Mouse (Mus musculus) neural tube, embryonic 13.5 days (tissue): ENCODE data around the gene Vstm4. TPM values are rescaled to one million over a fixed set of nuclear protein-coding genes. Genes with fewer than 3 reads are reported as not detected.

Experiments used
- ATAC-seq: fragments of 200-750 bp; cut with Nextera tagmentation; 2 replicates; pipeline ENCODE4 v1.8.0; 2017; ENCODE audit warnings: low read depth, mild to moderate bottlenecking, moderate TSS enrichment, moderate library complexity
- H3K27ac ChIP-seq: fragments of 300-500 bp; sonication (generic); replicated peaks from 2 replicates; pipeline ENCODE4 v1.5.1; 2015; ENCODE audit warnings: moderate library complexity, mild to moderate bottlenecking, inconsistent platforms
- H3K27me3 ChIP-seq: fragments of 300-500 bp; sonication (generic); 2 replicates; pipeline ENCODE4 v1.6.1; 2015; ENCODE audit warnings: mild to moderate bottlenecking, inconsistent platforms
- H3K36me3 ChIP-seq: fragments of 300-500 bp; sonication (generic); 2 replicates; pipeline ENCODE4 v1.6.1; 2015; ENCODE audit warnings: mild to moderate bottlenecking, inconsistent platforms
- H3K4me1 ChIP-seq: fragments of 300-500 bp; sonication (generic); replicated peaks from 2 replicates; pipeline ENCODE4 v1.6.1; 2015; ENCODE audit warnings: inconsistent platforms
- H3K4me2 ChIP-seq: fragments of 300-500 bp; sonication (generic); 2 replicates; pipeline ENCODE4 v1.6.1; 2015; ENCODE audit warnings: inconsistent platforms, mild to moderate bottlenecking, moderate library complexity
- H3K4me3 ChIP-seq: fragments of 300-500 bp; sonication (generic); 2 replicates; pipeline ENCODE4 v1.5.1; 2015; ENCODE audit warnings: mild to moderate bottlenecking, inconsistent platforms
- H3K9ac ChIP-seq: fragments of 300-500 bp; sonication (generic); 2 replicates; pipeline ENCODE4 v1.6.1; 2015; ENCODE audit warnings: moderate library complexity, mild to moderate bottlenecking, inconsistent platforms
- H3K9me3 ChIP-seq: fragments of 300-500 bp; sonication (generic); 2 replicates; pipeline ENCODE4 v1.6.1; 2016; ENCODE audit warnings: inconsistent platforms
- WGBS: fragments of 180-500 bp; shearing (Covaris S2); methylation state at CpG from one replicate; pipeline ENCODE4 v1.1.7; 2015; 5-methylcytosine and 5-hydroxymethylcytosine counted together
- polyA plus RNA-seq: library from polyadenylated mRNA; unstranded; fragments of >200 nt; fragmentation: Nextera tagmentation; extraction: Ambion mirVana; gene quantifications from 2 replicates; pipeline ENCODE4 v1.2.1, GENCODE M21; 2015

Gene Vstm4
- polyA plus RNA-seq, 1 experiment from 2014 or later: 12.2 TPM

DNA sequence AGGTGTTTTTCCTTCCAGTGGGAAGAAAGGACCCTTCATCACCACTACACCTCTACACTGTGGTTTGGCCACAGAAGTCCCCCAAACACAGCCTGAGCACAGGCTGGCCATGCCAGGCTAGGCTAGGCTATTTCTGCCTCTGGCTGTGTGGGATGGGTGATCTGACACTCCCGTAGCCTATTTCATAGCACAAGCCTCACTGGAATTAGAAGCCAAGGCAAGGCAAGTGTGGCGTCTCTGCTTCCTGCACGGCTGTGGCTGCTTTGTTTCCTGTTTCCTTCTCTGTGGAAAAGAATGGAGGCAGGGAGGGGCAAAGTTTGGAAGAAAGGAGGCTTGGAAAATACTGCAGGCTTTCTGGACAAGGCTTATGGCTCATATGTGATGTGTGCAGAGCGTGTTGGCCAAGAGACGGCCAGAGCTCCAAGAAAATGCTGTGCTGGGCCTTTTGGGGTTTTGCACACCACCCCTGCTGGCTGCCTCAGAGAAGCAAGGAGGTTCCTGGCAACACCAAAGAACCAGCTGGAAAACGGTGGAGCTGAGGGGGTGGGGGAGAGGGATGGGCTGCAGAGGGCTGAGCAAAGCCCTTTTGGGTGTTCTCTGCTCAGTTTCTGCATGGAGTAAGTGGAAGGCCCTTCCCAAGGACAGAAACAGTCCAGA lies 28.4 kb upstream of the Vstm4 start:
- Histone ChIP-seq H3K4me1 (peaks cover 20% of the 10 kb centered on the region), H3K9me3 (peaks cover 6% of the 10 kb centered on the region; the same call in 1 of the 2 replicates), H3K4me3 (no peak overlapping the region), H3K27me3 (no peaks in the 10 kb centered on the region), H3K9ac (no peak overlapping the region), H3K4me2 (no peak overlapping the region), H3K36me3 (no peaks in the 10 kb centered on the region), H3K27ac (no peak overlapping the region)
- 57% methylated on average over 6 of the region's 6 CpGs for WGBS
- no peak for ATAC-seq

DNA sequence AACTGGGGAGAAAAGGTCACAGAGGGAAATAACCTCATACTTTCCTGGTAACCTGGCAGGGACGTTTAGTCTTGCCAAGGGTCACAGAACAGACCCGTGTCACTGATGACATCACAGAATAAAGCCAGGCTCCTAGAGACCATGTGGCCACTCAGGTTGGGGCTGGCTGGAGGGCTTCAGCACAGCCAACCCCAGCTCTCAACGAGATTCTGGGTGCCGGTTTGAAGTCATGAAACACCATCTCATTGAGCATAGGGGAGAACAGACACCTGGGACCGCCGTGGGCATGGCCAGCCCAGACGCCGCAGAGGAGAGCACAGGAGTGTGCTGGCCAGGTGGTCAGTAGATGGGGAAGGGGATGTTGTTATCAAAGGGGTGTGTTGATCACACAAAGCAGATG lies 22.7 kb upstream of the Vstm4 start, which contains the start of gene Fam170b:
Fam170b (plus strand) TSS at position 116 of the 400 bp plus-strand sequence.
- Histone ChIP-seq H3K27me3 (no peaks in the 10 kb centered on the region), H3K4me3 (no peak within 1 kb of the TSS), H3K4me1 (no peaks in the 10 kb centered on the region), H3K9me3 (peaks cover 6% of the 10 kb centered on the region; the same call in 1 of the 2 replicates), H3K9ac (no peak within 1 kb of the TSS), H3K27ac (no peak within 1 kb of the TSS), H3K36me3 (no peaks in the 10 kb centered on the region), H3K4me2 (no peak within 1 kb of the TSS)
- WGBS: 88% methylated on average over 8 of the region's 8 CpGs
- no peak for ATAC-seq

DNA sequence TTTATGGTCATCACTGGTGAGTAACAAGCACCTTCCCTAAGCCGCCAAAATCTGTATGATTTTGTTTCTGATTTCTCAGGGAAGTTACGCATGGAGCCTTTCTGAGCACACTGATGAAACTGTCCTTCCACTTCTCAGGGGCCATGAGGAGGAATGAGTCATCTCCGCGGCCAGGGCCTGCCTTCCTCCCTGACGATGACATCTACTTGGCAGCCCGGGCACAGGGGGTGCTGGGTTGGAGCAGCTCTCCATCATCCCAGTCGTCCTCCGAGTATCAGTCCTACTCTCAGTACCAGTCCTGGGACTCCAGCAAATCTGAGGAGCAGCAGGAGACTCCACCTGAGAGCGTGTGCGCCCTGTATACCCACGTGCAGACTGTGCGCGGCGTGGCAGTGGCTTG lies 21.4 kb upstream of the Vstm4 start:
- H3K4me1 ChIP-seq: no peaks in the 10 kb centered on the region
- H3K27me3 ChIP-seq: peaks cover 2% of the 10 kb centered on the region; the same call in 1 of the 2 replicates
- H3K9me3 ChIP-seq: peaks cover 4% of the 10 kb centered on the region; the same call in 1 of the 2 replicates
- no peaks in the 10 kb centered on the region for H3K36me3 ChIP-seq
- H3K9ac ChIP-seq: no peak overlapping the region
- no peak overlapping the region for H3K4me3 ChIP-seq
- WGBS: 92% methylated on average over 14 of the region's 14 CpGs
- no peak overlapping the region for H3K27ac ChIP-seq
- H3K4me2 ChIP-seq: no peak overlapping the region
- ATAC-seq: no peak

DNA sequence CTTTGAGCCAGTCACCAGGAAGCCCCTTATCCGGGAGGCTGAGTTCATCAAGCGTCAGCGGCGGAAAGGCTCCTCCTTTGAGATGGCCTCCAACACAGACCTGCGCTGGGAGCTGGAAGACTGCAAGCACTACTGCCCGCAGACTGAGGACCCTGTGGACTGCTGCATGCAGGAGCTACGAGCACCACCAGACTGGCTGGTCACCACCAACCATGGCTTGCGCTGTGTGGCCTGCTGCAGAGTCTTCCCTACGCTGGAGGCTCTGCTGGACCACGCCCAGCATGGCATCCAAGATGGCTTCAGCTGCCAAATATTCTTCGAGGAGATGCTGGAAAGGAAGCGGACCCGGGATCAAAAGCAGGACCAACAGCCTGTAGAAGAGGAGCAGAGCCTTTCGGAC lies 21.0 kb upstream of the Vstm4 start:
- Histone ChIP-seq H3K27me3 (peaks cover 3% of the 10 kb centered on the region; the same call in 1 of the 2 replicates), H3K36me3 (no peaks in the 10 kb centered on the region), H3K4me1 (no peaks in the 10 kb centered on the region), H3K9ac (no peak overlapping the region), H3K9me3 (0 out of 2 replicates have a peak, but pooled peaks cover under 1% of the 10 kb centered on the region), H3K4me2 (no peak overlapping the region), H3K4me3 (no peak overlapping the region), H3K27ac (no peak overlapping the region)
- 91% methylated on average over 14 of the region's 14 CpGs for WGBS
- no peak for ATAC-seq

DNA sequence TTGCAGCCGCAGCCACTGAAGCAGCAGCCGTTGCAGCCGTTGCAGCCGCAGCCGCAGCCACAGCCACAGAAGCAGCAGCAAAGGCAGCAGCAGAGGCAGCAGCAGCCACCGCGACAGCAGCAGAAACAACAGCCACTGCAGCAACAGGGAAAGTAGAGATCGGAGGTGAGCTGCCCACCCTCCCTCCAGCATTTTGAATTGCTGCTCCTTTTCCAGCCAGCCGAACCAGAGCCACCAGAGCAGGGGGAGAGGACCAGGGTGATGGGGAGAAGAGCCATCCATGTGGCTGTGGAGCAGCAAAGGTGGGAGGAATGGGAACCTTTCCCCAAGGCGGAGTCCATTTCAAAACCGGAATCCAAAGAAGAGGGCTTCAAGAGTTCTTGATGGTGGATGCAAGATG lies 20.4 kb upstream of the Vstm4 start:
- H3K4me3 ChIP-seq: no peak overlapping the region
- WGBS: 91% methylated on average over 11 of the region's 11 CpGs
- no peak overlapping the region for H3K4me2 ChIP-seq
- no peaks in the 10 kb centered on the region for H3K36me3 ChIP-seq
- H3K27me3 ChIP-seq: peaks cover 3% of the 10 kb centered on the region; the same call in 1 of the 2 replicates
- H3K9ac ChIP-seq: no peak overlapping the region
- no peaks in the 10 kb centered on the region for H3K4me1 ChIP-seq
- no peak for ATAC-seq
- no peak overlapping the region for H3K27ac ChIP-seq
- H3K9me3 ChIP-seq: no peaks in the 10 kb centered on the region

DNA sequence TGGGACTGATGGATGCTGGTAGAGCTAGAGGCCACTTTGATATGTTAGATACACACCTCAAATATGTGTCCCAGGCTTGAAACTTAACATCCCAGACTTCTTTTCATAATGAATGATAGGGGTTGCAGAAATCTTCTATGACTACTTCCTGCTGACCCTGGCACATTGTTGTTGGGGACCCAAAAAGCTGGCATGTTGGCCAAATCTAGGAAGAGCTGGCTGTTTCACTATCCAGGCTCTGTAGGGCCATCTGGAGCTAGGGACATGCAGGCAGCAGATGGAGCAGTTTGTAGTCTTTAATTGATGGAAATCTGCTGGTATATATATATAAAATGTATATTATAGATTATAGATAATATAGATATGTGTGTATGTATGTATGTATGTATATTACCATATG lies 14.5 kb upstream of the Vstm4 start:
- Histone ChIP-seq H3K9me3 (no peaks in the 10 kb centered on the region), H3K36me3 (no peaks in the 10 kb centered on the region), H3K27me3 (peaks cover 3% of the 10 kb centered on the region; the same call in 1 of the 2 replicates), H3K9ac (no peak overlapping the region), H3K4me3 (no peak overlapping the region), H3K4me2 (no peak overlapping the region), H3K4me1 (no peaks in the 10 kb centered on the region), H3K27ac (no peak overlapping the region)
- no peak for ATAC-seq

DNA sequence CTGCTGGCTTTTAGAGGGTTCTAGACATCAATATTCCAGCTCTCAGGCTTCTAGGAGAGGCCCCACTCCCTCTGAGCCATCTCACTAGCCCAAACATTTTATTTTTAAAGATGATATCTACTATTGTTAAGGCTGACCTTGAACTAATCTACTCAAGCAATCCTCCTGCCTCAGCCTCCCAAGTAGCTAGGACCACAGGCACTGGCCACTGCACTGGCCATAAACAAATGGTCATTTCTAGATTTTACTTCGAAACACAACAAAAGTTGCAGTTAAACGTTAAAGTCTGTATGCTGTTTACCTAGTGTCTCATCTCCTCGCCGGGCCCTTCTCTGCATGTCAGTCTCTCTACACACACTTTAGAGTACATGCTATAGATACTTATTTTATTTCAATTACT lies 2.5 kb upstream of the Vstm4 start:
- no peaks in the 10 kb centered on the region for H3K9me3 ChIP-seq
- H3K4me2 ChIP-seq: no peak overlapping the region
- no peak overlapping the region for H3K9ac ChIP-seq
- WGBS: 86% methylated on average over 4 of the region's 4 CpGs
- no peak overlapping the region for H3K27ac ChIP-seq
- ATAC-seq: no peak
- no peak overlapping the region for H3K4me3 ChIP-seq
- H3K4me1 ChIP-seq: peaks cover 7% of the 10 kb centered on the region; the same call in 1 of the 2 replicates
- no peaks in the 10 kb centered on the region for H3K36me3 ChIP-seq
- peaks cover 23% of the 10 kb centered on the region for H3K27me3 ChIP-seq

DNA sequence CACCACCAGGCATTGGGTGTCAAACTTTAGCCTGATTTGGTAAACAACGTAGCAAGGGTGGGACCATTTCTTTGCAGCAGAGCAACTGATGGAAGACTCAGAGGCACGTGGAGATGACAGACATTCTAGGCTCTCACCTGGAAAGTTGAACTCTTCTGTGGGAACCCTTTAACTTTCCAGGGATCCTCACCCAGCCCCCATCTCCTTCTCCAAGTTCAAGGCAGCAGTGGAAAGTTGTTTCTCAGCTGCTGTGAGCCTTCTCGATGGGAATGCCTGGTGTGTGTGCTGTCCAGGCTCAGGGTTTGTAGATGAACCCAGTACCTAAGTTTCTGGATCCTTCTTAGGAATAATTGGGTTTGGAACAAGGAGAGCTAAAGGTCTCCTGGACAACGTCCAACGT lies 310 bp upstream of the Vstm4 start:
- Histone ChIP-seq H3K4me3 (peak overlapping the region; percentile 49), H3K4me2 (peak overlapping the region; percentile 79), H3K9ac (peak overlapping the region; percentile 75; the same call in 1 of the 2 replicates), H3K27me3 (peaks cover 23% of the 10 kb centered on the region), H3K36me3 (no peaks in the 10 kb centered on the region), H3K4me1 (peaks cover 20% of the 10 kb centered on the region), H3K9me3 (no peaks in the 10 kb centered on the region), H3K27ac (no peak overlapping the region)
- WGBS: 40% methylated on average over 5 of the region's 5 CpGs
- ATAC-seq: no peak

DNA sequence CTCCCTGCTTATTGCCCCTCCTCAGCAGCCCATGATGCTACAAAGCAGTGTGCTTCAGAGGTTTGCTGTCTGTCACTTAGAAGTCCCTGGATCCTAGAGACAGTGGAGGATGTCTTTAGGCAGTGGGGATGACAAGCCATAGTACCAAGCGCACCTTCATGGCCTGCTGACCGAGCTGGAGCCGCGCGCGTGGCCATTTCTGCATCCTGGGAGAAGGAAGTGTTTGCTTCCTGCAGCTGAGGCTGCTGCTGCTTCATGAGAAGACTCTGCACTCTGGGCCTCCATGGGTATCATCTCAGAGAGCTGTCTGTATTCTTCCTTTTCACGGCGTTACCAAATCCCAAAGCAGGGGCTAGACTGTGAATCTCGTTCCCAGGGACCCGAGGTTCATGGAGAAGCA lies 1.8 kb downstream of the Vstm4 start:
- Histone ChIP-seq H3K27ac (no peak overlapping the region), H3K4me2 (no peak overlapping the region), H3K4me1 (peaks cover 26% of the 10 kb centered on the region), H3K36me3 (no peaks in the 10 kb centered on the region), H3K9me3 (no peaks in the 10 kb centered on the region), H3K27me3 (peaks cover 23% of the 10 kb centered on the region), H3K9ac (no peak overlapping the region), H3K4me3 (no peak overlapping the region)
- WGBS: 91% methylated on average over 10 of the region's 10 CpGs
- no peak for ATAC-seq

DNA sequence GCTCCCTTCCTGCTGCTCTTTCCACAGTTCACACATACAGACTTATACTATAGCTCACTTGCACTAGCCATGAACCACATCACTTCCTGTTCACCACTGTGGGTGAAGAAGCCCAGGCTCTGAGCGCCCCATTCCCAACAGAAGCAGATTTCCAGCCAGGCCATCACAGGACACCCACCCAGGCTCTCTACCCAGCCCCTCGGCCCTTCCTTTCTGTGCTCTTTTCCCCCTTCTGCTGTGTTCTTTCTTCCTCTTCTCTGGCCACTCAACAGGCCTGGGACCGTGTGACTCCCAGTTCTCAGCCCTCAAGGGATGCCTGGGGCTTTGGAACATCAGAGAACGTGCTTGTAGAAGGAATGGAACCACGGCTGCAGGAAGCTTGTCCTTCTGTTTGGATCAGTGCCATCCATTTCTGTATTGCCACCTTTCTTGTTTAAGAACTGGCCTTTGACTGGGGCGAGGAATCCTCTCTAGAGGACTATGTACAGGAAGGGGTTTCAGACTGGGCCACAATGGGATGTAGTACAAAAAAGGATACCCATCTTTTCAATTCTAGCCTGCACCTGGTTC lies 2.5 kb downstream of the Vstm4 start:
- WGBS: 82% methylated on average over 6 of the region's 6 CpGs
- Histone ChIP-seq H3K9ac (no peak overlapping the region), H3K9me3 (no peaks in the 10 kb centered on the region), H3K4me2 (no peak overlapping the region), H3K27me3 (peaks cover 23% of the 10 kb centered on the region), H3K4me1 (peaks cover 26% of the 10 kb centered on the region), H3K36me3 (no peaks in the 10 kb centered on the region), H3K4me3 (no peak overlapping the region), H3K27ac (no peak overlapping the region)
- ATAC-seq: no peak

DNA sequence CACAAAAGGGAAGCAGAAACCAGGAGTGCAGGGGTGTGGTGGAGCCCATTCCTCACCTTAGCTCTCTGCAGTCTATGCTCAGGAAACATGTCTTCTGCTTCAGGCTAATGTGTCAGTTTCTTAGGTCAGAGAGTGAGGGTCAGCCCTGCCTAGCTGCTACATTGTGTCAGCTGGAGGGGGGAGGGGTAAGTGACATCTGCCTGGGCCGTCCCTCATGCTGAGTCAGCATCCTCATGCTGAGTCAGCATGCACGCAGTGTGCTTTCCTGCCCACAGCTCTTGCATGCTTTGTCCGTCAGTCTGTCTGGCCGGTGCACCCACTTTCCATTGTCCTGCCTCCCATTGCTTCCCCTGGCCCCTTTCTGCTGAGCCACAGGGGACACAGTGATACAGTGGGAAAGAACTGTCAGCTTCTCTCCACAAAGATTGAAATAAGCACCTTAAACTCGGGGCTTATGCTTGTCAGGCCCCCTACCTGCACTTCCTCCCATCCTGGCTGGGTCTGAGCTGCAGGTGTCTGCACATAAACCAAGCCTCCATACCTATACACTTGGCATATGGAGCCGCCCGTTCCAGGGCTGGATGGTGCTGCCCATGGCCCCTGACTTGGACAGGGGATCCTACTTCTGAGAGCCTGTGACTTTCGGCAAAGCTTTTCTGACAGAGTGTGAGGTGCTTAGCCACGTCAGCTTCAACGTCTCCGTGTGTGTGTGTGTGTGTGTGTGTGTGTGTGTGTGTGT lies 3.4 kb downstream of the Vstm4 start:
- Histone ChIP-seq H3K4me2 (no peak overlapping the region), H3K27me3 (peaks cover 23% of the 10 kb centered on the region), H3K27ac (no peak overlapping the region), H3K4me1 (peaks cover 26% of the 10 kb centered on the region), H3K4me3 (no peak overlapping the region), H3K9ac (no peak overlapping the region), H3K9me3 (no peaks in the 10 kb centered on the region), H3K36me3 (no peaks in the 10 kb centered on the region)
- no peak for ATAC-seq
- WGBS: 63% methylated on average over 11 of the region's 11 CpGs

DNA sequence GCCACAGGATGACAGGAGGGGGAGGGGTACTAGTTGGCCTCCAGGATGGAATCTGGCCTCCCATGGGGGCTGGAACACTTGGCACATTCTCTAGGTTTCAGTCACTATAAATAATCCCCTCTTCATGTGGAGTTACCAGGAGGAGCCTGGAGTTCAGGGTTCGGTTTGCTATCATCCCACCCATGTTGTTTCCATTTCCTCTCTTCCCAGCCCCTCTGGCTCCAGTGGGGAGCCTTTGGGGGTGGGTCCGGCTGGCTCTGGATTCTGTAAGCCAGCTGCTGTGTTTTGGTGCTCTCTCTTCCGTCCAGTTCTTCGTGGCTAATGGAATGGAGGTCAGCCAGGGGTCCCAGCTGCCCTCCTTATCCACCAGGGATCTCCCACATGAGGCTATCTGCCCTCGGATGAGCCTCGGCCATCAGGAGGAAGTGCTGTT lies 4.6 kb downstream of the Vstm4 start:
- peaks cover 21% of the 10 kb centered on the region for H3K27me3 ChIP-seq
- WGBS: 30% methylated on average over 6 of the region's 6 CpGs

More for the DNA sequence above, 4.6 kb downstream of the Vstm4 start:
- Histone ChIP-seq H3K27ac (no peak overlapping the region; the same call in 1 of the 2 replicates), H3K9ac (no peak overlapping the region), H3K4me3 (no peak overlapping the region), H3K36me3 (no peaks in the 10 kb centered on the region), H3K9me3 (no peaks in the 10 kb centered on the region), H3K4me1 (peaks cover 26% of the 10 kb centered on the region), H3K4me2 (no peak overlapping the region)
- ATAC-seq: no peak
